Mouse (Mus musculus) adrenal gland, postnatal 25 days (tissue): Measurements from ENCODE around the gene Irf2bpl. TPM values are rescaled to one million over a fixed set of nuclear protein-coding genes. Genes with fewer than 3 reads are reported as not detected.

Source experiments
- DNase-seq: peaks from one replicate; pipeline ENCODE4 v3.0.0; 2021; ENCODE audit warnings: mixed read lengths
- total RNA-seq: library from RNA; stranded (reverse); gene quantifications from 2 replicates; pipeline ENCODE4 v1.2.3, GENCODE M21; 2021

The Irf2bpl gene
- total RNA-seq, 1 experiment from 2014 or later = 74.6 TPM

GRCm38 (mm10) chr12:86885746-86886145 lies 1.1 kb upstream of the Irf2bpl start:
- DNase-seq = no peak

DNA sequence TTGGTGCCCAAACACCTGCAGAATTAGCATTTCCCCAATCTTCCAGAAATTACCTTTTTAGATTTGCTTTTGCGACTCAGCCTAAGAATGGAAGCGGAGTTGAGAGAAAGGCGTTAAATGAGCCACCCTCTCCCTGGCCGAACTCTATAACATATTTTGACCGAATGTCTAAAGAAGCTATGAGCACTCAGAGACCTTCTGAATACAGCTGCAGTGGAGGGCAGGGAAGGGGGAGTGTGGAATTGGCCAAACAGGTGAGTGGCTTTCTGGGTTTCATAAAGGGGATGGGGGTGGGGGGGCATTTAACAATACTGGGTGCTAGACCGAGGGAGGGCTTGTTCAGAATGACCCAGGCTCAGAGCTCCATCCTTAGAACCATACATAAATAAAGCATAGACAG lies 738 bp upstream of the Irf2bpl start:
- DNase-seq = no peak

DNA sequence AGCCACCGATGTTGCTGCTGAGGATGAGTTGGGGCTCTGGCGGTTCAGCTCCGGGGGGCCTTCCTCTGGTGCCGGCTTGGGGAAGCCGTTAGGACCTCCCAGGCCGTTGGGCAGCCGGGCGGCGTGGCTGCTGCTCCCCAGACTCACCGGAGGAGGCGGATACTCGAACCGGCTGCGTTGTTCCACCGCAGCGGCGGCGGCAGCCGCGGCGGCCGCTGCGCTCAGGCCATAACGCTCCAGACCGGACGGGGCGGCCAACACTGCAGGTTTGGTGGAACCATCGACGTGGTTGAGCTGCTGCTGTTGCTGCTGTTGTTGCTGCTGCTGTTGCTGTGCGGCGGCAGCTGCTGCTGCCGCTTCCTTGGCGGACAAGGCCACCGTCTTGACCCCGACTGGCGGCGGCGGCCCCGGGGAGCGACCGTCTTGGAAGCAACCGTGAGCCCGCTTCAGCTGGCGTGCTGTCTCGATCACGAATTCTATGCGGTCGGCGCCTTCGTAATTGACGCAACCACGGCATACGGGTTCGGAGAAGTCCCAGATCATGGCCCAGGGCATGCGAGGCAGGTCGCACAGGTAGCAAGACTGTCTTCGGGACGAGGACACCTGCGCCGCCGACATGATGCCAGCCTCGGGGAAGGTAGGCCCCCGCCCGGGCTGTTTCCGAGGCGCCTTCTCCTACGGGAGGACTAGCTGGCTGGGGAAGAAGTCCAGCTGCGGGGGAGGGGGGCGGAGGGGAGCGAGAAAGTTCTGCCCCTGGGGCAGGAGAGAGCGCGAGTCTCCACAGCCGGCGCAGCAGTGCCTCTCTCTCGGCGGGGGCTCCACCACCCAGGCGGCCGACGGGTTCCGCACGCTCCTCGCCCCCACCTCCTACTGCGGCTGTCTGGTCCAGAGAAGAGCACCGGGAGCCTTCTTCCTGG lies 1.1 kb downstream of the Irf2bpl start:
- DNase-seq = peak; percentile 70

- DNase-seq = no peak
Measured at GRCm38 (mm10) chr12:86883019-86883279, 1.6 kb downstream of the Irf2bpl start.

GRCm38 (mm10) chr12:86882279-86883018 lies 2.1 kb downstream of the Irf2bpl start:
- DNase-seq = peak; percentile 75

DNA sequence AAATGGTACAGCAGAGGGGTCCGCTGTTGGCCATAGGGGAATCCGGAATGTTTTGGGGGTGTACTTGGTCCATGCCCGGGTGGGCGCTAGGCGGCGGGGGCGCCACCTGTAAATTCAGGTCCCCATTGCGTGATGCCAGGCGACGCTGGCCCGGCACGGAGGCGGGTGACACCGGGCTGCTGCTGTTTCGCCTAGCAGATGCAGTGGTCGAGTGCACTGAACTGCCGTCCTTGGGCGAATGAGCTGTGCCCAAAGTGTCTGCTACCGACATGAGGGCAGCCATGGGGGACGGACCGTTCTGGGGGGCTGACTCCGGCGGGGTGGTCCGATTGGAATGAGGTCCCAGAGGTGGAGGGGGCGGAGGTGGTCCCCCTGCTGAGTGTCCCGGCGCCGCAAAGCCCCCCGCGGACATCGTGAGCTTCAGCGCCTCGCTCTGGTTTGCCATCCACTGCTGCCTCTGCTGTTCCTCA lies 2.8 kb downstream of the Irf2bpl start:
- DNase-seq = peak; percentile 33

DNA sequence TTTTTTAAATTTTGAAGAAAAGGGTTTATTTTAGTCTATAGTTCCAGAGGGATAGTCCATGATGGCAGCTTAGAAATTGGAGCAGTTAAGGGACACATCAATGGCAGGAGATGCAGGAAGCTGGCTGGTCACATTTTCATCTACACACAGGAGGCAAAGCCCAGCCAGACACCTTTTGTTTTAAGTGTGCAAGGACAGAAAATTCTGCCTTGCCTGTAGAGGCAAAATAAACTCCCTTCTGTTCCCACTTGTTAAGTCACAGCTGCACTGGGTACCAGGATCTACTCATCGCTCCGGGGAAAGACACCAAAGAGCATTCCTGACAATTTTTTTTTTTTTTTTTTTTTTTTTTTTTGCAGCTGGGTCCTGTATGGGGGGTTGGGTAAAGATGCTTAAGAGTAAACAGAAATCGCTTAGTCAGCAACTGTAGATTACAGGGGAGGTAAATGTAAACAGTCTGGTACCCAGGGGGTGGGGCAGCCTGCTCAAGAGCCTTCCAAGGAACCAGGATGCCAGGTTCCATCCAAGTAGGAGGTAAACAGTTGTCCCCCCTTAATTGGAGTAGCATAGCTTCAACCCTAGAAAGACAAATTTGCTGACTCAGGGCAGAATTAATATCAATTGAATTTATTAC lies 4.4 kb downstream of the Irf2bpl start:
- no peak for DNase-seq

DNA sequence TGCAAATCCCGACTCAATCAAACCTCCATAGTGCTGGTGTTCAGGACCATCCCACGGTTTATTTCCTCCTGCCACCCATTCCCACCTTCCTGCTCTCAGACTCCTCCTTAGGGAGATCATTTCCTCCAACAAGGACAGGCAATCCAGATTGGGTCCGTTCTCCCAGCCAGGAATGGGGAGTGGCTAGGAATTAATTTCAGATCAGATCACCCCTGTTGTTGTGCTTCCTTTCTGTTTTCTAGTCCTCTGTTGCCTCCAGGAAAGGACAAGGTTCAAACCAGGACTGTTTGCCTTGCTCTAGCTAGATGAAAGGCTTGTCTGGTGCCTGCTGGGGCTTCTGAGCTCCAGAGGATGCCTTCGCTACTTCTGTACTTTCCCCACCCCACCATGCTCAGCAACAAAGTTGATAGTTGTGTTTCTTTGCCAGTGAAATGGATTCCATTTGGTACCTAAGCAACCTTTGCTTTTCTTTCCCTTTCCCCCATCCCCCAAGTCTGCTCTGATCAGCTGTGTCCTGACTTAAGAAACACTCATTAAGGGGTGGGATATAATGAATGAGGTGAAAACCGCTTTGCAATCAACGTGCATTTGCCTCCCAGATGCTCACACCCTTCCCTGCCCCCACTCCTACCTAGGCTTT lies 5.0 kb downstream of the Irf2bpl start:
- no peak for DNase-seq

DNA sequence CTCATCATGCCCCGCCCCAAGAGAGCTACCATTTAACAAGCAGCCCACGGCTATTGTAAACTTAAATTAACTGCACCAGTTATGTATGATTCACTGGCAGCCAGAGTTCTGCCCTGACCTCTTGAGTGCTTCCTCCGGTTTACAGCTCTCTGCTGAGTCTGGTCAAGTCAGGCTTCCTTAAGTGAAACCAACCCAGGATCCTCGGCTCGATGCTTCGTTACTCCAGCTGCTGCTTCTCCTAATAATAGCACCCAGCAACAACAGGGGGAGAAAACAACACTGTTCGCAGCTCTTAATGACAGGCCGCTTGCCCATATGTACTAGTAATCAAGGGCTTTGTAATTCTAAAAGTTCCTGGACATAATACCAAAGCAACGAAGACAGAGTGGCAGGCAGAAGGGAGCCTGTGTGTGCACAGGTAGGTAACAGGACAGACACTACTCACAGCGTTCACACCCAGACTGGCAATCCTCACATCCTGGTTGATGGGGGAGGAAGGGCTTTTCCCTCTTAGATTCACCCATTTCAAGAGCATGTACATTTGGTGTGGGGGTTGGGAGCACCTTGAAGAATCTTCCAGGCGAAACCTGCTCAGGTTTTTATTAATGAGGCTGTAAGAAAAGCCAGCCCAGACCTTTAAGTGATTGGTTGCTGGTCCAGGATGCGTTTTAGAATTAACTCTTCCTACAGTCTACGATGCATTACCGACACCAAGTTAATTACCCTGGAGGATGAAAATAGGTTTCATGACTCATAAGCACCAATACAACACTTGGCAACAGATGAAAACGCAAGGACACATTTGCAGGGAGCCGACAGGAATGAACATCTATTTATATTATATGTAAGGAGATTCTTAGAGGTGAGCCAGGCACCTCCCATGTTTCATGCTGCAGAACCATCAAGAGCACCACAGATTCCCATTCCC lies 5.9 kb downstream of the Irf2bpl start:
- no peak for DNase-seq

- no peak for DNase-seq
Measured at GRCm38 (mm10) chr12:86876981-86877380, 7.6 kb downstream of the Irf2bpl start.

DNA sequence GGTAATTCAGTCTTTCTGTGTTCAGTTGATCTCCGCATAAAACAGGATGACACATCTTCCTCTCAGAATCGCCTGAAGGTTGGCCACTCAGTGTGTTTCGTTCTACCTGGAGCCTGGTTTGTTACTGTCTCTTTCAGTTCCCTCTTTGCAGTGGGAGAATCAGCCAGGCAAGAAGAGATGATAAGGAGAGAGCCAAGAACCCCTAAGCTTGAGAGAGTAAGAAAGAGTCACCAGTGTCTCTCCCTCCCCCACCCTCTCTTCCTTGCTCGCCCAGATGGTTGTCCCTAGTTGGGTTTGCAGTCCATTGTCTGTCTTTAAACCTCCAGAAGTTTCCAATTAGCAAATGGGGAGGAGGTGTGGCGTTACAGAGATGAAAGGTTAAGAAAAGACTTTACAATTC lies 8.5 kb downstream of the Irf2bpl start:
- no peak for DNase-seq

GRCm38 (mm10) chr12:86872335-86873040 lies 12.1 kb downstream of the Irf2bpl start:
- peak; percentile 45 for DNase-seq

DNA sequence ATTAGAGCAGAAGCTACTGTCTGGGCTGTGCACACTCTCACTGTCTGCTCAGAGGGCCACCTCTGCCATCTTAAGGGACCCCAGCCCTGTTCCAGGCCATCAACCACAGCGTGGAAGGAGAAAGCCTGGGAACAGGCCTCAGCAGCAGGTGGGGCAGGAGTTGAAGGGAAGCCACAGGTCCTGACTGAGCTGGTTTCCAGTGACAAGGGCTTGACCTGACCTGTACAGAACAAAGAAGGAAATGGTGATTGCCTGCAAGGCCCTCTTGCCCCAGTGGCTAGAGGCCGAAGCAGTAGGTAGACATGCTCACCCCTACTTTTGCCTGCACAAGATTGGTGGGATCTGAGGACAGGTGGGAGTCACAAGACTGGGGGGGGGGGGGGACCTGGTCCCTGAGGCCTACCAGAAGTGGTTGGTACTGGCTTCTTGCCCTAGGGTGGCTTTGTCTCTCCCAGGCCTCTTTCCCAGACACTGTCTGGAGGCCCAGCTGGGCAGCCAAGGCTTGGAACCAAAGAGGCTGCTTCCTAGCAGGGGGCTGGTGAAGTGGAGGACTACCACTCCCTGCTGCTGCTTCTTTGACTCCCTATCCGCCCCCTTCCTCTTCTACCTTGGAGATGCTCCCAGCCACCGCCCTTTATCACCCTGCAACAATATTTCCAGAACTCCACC lies 12.8 kb downstream of the Irf2bpl start:
- DNase-seq = no peak

DNA sequence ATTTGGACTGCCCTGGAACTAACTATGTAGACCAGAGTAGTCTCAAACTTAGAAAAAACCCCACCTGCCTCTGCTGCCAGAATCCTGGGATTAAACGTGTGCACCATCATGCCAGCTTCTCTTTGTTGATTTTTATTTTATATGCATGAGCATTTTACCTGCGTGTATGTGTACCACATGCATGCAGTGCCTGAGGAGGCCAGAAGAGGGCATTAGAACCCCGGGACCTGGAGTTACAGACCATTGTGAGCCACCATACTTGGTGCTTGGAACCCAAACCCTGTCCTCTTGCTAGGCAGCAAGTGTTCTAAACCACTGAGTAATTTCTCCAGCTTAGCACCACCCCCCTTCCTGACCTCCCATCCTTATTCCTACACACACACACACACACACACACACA lies 13.6 kb downstream of the Irf2bpl start:
- DNase-seq = no peak

GRCm38 (mm10) chr12:86869761-86870160 lies 14.8 kb downstream of the Irf2bpl start:
- DNase-seq = no peak

DNA sequence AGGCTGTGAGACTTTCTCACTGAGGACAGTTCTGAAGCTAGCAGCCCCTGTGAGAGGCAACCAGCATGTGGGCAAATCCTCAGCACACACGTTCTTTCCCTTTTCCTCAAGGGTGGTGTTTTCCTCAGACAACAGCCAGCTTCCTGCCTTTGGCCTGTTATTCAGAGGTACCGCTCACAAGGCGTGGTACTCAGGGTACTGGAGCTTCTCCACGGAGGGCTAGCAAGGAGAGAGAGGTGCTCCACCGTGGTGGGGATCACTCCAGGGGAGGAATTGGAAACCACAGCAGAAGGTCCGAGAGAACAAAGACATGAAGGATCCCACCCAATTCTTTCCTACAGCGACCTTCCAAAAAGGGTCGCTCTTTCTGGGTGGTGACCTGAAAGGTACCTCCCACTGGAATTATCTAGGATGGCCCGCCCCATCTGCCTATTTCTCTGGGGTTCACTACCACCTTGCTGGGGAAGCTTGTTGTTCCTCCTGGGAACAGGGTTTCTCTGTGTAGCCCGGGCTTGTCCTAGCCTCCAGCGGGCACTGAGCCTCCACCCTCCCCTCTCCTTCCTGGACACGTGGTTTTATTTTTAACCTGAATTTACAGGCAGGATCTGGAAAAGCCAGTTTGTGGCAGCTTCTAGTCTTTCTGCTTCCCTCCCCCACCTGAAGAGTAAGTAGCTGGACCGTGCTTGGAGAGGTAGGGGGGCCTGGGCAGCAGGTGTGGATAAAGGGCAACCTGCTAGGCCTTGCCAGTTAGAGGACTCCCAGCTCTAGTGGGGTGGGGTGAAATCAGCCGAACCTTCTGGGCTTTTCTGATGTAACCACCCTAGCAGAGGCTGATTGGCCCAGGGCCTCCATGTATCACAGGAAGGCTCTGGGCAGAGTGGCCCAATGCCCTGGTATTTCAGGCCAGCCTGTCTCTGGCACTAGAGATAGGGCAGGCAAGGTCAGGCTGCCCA lies 17.1 kb downstream of the Irf2bpl start:
- peak; percentile 55 for DNase-seq

DNA sequence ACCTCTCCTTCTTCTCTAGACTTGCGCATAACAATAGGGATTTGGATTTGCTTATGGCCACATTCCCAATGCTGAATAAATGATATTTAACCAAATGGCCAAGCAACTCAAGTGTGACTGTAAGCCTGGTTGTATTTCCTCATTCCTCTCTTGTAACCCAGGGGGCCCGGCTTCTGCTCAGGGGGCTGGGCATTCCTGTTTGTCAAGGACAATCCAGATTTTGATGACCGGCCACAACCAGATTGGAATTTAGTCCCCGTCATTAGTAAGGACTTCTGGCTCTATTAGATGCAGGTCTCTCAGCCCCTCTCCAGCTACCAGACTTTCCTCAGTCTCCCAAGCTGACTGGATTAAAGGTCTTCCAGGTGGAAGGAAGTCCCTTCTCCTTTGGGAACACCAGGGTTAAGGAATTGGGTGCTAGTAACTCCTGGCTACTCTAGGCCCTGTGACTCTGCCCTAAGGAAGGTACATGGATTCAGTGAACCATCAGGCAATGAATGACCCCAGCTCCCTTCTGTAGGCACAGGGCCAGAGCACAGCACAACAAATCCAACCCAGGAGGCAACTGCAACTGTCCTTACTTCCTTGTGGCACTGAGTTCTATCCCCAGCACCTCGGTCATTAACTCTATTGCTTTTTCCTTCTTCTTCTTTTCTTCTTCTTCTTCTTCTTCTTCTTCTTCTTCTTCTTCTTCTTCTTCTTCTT lies 20.1 kb downstream of the Irf2bpl start:
- DNase-seq = no peak
